Mouse (Mus musculus) cerebellum, adult 11-12 months (tissue): ENCODE measurements at regions not wholly inside any gene's neighbourhood (a gene's known extent, or its start where the extent isn't known, plus 50 kb on each side); places are given as distances from the start of the nearest gene placed in this dataset.

Experiments used
- DNase-seq: peaks from one replicate; pipeline ENCODE4 v3.0.0; 2022

DNA sequence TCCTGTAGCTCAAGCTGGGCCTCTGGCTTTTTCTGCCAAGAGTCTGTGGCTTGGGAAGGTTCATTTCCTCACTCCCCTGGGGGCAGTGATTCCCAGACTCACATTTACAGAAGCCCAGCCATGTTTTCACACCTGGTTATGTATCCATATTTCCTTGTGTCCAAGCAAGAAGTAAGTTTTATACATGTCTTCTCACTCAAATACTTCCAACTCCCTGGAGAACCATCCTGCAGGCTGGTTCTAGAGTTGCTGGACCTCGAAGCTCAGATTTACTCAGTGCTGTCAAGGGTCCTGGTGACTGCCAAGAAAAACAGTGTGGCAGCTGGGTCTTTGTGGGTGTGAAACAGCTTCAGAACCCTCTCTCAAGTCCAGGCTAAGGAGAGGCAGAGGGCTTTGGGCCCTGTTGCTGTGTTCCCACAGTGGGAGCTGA lies 537.6 kb upstream of the Nrp1 start:
- no peak for DNase-seq

GRCm38 (mm10) chr8:127821646-127822045 lies 536.8 kb upstream of the Nrp1 start:
- no peak for DNase-seq

DNA sequence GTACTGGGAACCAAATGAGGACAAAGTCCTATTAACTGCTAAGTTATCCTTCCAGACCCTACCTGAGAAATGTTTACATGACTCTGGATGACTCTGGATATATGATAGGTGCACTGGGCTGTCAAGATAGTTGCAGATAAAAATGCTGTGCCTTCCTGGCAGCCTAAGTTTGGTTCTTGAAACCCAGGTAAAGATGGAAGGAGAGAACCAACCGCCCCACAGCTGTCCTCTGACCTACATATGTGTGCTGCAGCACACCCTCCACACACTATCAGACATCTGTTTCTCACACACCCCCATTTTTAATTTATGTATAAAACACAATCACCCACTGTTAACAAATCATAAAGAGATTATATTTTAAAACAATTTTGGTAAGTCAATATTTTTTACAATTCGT lies 533.4 kb upstream of the Nrp1 start:
- no peak for DNase-seq

DNA sequence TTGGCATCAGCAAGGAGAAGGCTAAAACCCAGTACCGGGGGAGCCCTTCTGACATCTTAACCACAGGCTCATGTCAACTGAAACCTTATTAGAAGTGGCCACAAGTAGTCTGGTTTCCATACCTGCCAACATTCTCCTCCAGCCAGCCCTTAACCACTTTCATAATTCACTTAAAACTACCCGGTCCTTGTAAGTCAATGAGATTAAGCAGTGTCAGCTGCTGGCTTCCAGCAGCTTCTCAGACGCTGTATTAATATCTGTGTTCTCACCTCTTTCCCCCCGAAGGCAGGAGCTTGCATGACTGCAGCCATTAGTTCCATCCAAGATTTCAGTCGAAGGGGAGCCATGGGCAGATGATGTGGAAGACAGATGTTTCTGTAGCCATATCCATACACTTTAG lies 530.6 kb upstream of the Nrp1 start:
- no peak for DNase-seq

GRCm38 (mm10) chr8:127829659-127830058 lies 528.7 kb upstream of the Nrp1 start:
- DNase-seq = no peak

DNA sequence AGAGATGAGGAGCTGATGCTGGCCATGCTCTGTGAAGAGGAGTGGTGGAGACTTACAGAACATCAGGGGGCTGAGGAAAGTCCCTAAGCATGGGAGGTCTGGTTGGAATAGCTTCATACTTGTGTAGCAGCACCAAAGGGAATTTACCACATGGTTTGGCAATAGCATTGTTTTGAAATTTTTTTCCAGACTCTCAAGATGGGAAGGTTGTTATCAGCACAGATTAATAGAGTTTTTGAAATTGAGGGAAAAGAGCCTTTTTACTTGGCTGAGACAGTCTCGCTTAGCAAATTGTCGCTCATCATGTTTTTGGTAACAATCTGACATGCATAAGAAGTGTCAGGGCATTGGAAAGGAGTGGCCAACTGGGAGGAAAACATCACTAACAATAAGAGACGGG lies 524.4 kb upstream of the Nrp1 start:
- DNase-seq = no peak

- DNase-seq = no peak
These were observed 521.8 kb upstream of the Nrp1 start for GRCm38 (mm10) chr8:127836410-127837206.

- DNase-seq = no peak
These were observed 520.1 kb upstream of the Nrp1 start for GRCm38 (mm10) chr8:127838311-127838710.

DNA sequence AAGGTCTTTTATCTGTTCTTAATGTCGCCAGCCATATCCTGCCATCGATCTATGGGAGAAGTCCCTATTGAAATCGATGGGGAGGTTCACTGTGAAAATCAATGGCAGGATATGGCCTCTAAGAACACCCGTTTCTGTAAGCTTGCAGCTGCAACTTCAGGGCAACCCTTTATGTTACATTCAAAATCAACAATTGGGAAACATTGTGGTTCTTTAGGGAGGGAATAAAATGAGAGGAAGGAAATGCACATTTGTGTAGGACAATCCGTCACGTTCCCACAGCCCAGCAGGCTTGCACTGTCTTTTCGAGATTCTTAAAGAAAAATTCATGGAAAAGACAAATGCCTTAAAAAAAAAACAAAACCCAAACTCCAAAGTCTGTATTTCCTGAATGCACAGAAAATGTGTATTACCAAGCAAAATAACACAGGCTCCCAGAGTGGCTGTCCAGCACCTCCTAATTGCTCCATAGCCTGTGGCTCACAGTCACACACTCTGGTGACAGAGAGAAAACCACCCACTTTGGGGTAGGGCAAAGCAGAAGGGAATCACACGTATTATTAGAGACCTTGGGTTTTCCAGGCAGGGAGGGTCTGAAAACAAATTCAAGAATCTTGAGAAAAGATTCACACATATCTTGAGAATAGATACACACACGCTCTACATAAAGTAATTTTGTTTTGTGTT lies 510.9 kb upstream of the Nrp1 start:
- DNase-seq = no peak

- no peak for DNase-seq
These were observed 508.5 kb upstream of the Nrp1 start for GRCm38 (mm10) chr8:127849926-127850325.

- no peak for DNase-seq
These were observed 502.6 kb upstream of the Nrp1 start for GRCm38 (mm10) chr8:127855653-127856300.

- no peak for DNase-seq
These were observed 501.9 kb upstream of the Nrp1 start for GRCm38 (mm10) chr8:127856351-127857135.

DNA sequence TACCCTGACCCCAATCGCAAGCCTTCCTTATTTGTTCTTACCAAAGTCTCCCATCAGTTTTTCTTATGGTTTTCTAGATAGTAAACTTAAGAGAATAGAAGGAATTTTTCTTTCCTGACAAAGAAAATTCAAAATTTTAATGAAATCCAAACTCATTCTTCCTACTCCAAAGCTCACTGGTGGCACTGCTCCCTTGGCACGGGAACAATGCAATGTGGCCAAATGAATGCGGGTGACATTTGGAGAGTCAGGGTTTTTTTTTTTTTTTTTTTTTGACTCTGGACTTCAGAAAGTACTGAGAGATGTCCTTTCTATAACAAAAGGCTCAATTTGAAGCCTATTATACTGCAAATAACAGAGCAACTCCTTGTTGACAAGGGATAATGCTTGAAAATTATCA lies 499.4 kb upstream of the Nrp1 start:
- no peak for DNase-seq

DNA sequence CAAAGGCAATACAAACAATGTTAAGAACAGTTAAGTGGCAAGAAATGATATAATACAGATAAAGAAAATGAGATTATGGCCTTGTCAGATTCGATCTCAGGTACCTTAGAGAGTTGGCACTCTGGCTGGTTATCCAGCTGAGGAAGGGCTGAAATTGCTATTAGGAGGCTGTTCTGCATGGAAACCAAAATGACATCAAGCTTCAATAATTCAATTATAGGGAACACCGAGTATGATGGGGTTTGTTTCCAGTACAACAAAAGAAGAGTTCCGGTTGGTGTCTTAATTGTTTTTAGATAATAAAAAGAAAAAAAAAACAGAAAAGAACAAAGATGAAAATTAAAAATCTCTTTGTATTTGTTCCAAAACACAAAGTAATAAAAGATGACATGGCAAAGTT lies 498.0 kb upstream of the Nrp1 start:
- no peak for DNase-seq

GRCm38 (mm10) chr8:127860891-127861290 lies 497.5 kb upstream of the Nrp1 start:
- DNase-seq = no peak

DNA sequence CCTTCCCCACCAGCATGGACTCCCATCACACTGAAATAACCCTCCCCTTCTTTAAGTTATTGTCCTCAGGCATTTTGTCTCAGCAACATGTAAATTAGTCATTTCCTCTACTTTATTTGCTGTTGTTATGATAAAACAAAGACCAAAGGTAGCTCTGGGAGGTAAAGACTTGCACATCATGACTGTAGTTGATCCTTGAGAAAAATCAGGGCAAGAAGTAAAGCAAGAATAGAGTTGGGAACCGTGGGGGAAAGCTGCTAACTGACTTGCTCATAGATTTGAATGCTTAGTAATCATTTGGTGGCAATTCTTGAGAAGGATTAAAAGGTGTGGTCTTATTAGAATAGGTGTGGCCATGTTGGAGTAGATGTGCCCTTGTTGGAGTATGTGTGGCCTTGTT lies 473.8 kb upstream of the Nrp1 start:
- DNase-seq = no peak

DNA sequence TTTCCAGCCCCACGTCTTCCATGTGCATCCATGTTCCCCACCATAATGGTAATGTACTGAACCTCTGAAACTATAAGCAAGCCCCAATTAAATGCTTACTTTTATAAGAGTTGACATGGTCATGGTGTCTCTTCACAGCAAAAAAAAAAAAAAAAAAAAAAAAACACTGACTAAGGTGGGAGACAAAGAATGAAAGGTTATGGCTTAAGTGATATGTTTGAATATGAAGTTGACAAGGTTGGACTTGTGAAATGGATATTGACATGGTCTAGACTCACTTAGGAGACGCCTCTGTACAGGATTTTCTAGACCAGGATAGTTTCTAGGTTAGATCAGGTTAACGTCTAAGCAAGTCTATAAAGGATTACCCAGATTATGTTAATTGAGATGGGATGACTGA lies 473.2 kb upstream of the Nrp1 start:
- no peak for DNase-seq

GRCm38 (mm10) chr8:127885831-127886230 lies 472.6 kb upstream of the Nrp1 start:
- no peak for DNase-seq

- DNase-seq = no peak
These were observed 467.7 kb upstream of the Nrp1 start for GRCm38 (mm10) chr8:127890729-127891128.

DNA sequence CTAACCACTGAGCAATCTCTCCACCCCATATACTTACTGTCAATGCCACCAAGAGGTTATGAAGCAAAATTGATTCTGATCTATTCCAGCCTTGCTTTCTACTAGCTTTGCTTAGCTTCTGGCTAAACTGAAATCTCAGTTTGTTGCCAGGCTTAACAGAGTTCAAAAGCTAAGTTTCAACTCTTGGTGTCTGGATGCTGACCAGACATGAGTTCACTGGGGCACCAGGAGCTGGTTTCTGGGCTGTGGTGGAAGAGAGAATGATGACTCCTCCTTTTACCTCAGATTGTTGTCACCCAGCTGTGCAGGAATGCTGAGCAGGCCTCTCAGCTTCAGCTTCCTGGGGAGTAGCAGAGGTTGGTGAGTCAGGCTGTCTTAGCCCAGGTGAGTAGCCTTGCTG lies 464.1 kb upstream of the Nrp1 start:
- DNase-seq = no peak

GRCm38 (mm10) chr8:127908436-127908835 lies 450.0 kb upstream of the Nrp1 start:
- no peak for DNase-seq

- no peak for DNase-seq
These were observed 448.8 kb upstream of the Nrp1 start for GRCm38 (mm10) chr8:127909580-127909979.

DNA sequence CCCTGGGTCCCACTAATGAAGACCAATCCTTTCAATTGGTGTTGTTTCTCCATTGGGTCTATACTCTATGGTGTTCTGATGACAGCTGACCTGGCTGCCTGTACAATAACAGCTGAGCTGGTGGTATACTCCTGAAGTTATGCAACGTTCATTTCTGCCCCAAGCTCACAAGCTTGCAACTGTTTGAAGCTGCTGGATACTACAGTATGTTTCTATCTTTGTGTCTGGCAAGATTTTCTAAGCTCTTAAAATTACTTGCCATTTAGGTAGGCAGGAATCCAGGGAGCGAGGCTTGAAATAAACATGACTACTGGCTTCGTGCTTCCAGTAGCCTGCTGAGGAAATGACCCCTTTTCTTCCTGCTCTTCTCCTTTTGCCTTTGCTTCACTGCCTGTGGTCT lies 444.3 kb upstream of the Nrp1 start:
- no peak for DNase-seq
